Mouse (Mus musculus) MEL (cell line): ENCODE results near the gene Selplg.

Source experiments
- BHLHE40 ChIP-seq: IDR thresholded peaks from 2 replicates; pipeline ENCODE4 v1.6.1; 2012; ENCODE audit warnings: low read depth, mild to moderate bottlenecking, inconsistent platforms, low read length, improper control_type of control experiment, borderline replicate concordance
- CTCF ChIP-seq, 3 experiments: IDR thresholded peaks in 2 of 3; conservative IDR thresholded peaks in 1 of 3; 2 replicates each; pipeline ENCODE4 v1.5.1; 2011 to 2012; ENCODE audit warnings: low read length in 3 of 3, low read depth in 2 of 3, mild to moderate bottlenecking in 2 of 3, improper control_type of control experiment in 1 of 3, inconsistent platforms in 1 of 3, mixed read lengths in 1 of 3, moderate library complexity in 1 of 3; ENCODE audit not compliant: control insufficient read depth in 1 of 3, insufficient read depth in 1 of 3, poor library complexity in 1 of 3, severe bottlenecking in 1 of 3
- GATA1 ChIP-seq: IDR thresholded peaks from 2 replicates; pipeline ENCODE4 v1.6.1; 2011; ENCODE audit warnings: low read depth, low read length, improper control_type of control experiment
- HCFC1 ChIP-seq: IDR thresholded peaks from 2 replicates; pipeline ENCODE4 v1.6.1; 2012; ENCODE audit warnings: low read depth, mild to moderate bottlenecking, inconsistent platforms, low read length, improper control_type of control experiment, moderate library complexity
- JUND ChIP-seq: IDR thresholded peaks from 2 replicates; pipeline ENCODE4 v1.6.1; 2011; ENCODE audit warnings: low read depth, mild to moderate bottlenecking, improper control_type of control experiment, low read length
- MXI1 ChIP-seq: IDR thresholded peaks from 2 replicates; pipeline ENCODE4 v1.6.1; 2011; ENCODE audit warnings: mild to moderate bottlenecking, low read depth, low read length, improper control_type of control experiment
- POLR2A ChIP-seq, 2 experiments: IDR thresholded peaks; 2 replicates each; pipeline ENCODE4 v1.6.1; 2011 to 2012; ENCODE audit warnings: low read length in 2 of 2, mild to moderate bottlenecking in 2 of 2, control low read depth in 1 of 2, improper control_type of control experiment in 1 of 2, low read depth in 1 of 2, moderate library complexity in 1 of 2; ENCODE audit not compliant: control insufficient read depth in 1 of 2, insufficient read depth in 1 of 2, poor library complexity in 1 of 2
- POLR2AphosphoS5 ChIP-seq: IDR thresholded peaks from 2 replicates; pipeline ENCODE4 v1.6.1; 2012; ENCODE audit warnings: low read depth, borderline replicate concordance, mild to moderate bottlenecking, inconsistent platforms, low read length, moderate library complexity, mixed read lengths
- SIN3A ChIP-seq: IDR thresholded peaks from 2 replicates; pipeline ENCODE4 v1.6.1; 2012; ENCODE audit warnings: low read length, improper control_type of control experiment, inconsistent platforms
- UBTF ChIP-seq: IDR thresholded peaks from 2 replicates; pipeline ENCODE4 v1.6.1; 2012; ENCODE audit warnings: low read depth, mild to moderate bottlenecking, inconsistent platforms, low read length, improper control_type of control experiment, moderate library complexity, borderline replicate concordance; ENCODE audit not compliant: insufficient read depth
- ZC3H11A ChIP-seq: IDR thresholded peaks from 2 replicates; pipeline ENCODE4 v1.6.1; 2012; ENCODE audit warnings: low read depth, mild to moderate bottlenecking, inconsistent platforms, low read length, improper control_type of control experiment

- TF ChIP-seq CTCF (IDR thresholded peaks at IDR 0.05 in 2 of 3, conservative IDR thresholded peaks at IDR 0.05 in 1 of 3; ENCODE audit: control insufficient read depth in 1 of 3, insufficient read depth in 1 of 3, low read depth in 2 of 3, low read length in 3 of 3, poor library complexity in 1 of 3, severe bottlenecking in 1 of 3) (no peak), UBTF (no peak), HCFC1 (no peak), GATA1 (no peak), POLR2A (IDR thresholded peaks at IDR 0.05; ENCODE audit: control insufficient read depth in 1 of 2, insufficient read depth in 1 of 2, low read depth in 1 of 2, low read length in 2 of 2, poor library complexity in 1 of 2) (no peak), ZC3H11A (no peak), SIN3A (no peak), MXI1 (no peak), JUND (no peak), POLR2AphosphoS5 (no peak), BHLHE40 (no peak)
These were observed 10.5 kb upstream of the Selplg start for GRCm38 (mm10) chr5:113842906-113843305.
